Mouse (Mus musculus): ENCODE results near the gene Zzef1.

GRCm38 (mm10) chr11:72795149-72795454, 924 bp upstream of the Zzef1 start:
- TF ChIP-seq GATA1 (IDR thresholded peaks at IDR 0.05; ENCODE audit: borderline replicate concordance, low read length) = no peak
- TF ChIP-seq FLI1 (IDR thresholded peaks at IDR 0.05; ENCODE audit: low read length) = no peak
